Mouse (Mus musculus) neutrophil, adult 65 days (primary cell): ENCODE data around the gene Olfr771. TPM values are rescaled to one million over a fixed set of nuclear protein-coding genes. Genes with fewer than 3 reads are reported as not detected.

Experiments
- total RNA-seq: library from RNA; stranded (reverse); gene quantifications from 2 replicates; pipeline ENCODE4 v1.2.4, GENCODE M21; 2023

The Olfr771 gene
- not detected in 2 replicates for total RNA-seq

DNA sequence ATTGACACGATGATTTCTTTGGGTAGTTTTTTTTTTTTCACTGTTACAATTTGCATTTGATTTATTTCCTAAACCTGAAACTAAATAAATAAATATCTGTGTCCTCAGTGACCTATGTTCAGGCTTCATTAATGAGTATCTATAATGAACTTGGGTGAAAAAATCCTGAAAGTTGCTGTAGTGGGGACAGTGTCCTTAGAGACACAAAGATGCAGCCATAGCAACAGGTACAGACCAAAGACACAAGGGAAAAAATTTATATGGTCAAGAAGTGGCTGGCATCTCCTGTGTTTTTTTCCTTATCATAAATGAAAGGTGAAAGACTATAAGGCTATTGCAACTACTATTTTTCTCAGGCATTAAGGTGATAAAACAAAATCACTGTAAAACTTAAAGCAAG is at the start of gene Olfr771:
Gene Olfr771 (minus strand): TSS at position 101 of the 400 bp plus-strand sequence.

DNA sequence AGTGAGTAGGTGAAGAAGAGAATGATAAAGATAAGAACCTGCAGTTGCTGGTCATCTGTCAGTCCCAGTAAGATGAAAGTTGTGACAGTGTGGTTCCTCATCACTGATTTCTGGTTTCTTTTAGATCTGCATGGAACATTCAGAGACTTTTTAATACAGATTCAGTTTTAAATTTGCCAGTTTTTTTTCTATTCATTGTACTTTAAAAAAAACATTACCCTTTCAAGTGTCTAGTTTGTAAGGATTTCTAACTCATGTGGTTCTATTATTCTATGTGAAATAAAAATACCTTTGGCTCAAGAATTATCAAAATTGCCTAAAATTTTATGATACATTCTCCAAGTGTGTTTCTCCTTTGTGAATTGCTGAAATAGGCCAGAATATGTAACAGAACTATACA is 22.8 kb upstream of the Olfr771 start, which contains the start of gene Olfr773:
Gene Olfr773 (minus strand): TSS at position 101 of the 400 bp plus-strand sequence.

DNA sequence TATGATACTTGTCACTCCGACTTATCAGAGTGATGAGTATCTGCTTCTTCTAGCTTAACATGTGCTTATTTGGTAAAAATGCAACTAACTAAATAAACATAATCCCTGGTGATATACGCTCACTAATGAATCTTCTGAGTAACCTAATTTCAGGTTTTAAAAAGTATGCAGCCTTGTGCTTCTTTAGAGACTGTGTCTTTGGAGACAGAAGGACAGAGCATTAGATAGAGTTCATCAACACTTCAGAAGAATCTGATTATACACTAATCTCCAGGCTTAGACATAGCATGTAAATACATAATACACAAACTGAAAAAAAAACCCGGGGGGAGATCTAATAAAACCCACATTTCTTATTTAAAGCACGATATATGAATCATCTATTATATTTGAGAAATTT is 13.3 kb upstream of the Olfr771 start, which contains the start of gene Olfr772:
Gene Olfr772 (minus strand): TSS at position 101 of the 400 bp plus-strand sequence.

DNA sequence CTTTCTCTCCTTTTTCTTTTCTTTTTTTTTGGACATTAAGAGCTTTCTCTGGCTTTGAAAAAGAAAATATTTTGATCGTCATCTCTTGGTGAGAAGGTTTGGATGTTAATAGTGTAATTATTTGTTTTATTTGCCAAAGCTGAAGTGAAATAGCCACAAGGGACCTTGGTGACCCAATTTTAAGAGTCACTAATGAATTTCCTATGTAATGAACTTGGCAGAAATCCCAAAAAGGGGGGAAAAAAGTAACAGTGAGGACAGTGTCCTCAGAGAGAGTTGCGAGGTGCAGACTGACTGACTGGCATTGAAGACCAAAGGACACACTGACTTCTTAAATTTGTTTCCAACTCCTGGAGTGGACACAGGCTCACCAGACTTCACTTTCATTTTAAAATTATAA is 25.7 kb downstream of the Olfr771 start, which contains the start of gene Olfr770:
Gene Olfr770 (minus strand): TSS at position 101 of the 400 bp plus-strand sequence.

DNA sequence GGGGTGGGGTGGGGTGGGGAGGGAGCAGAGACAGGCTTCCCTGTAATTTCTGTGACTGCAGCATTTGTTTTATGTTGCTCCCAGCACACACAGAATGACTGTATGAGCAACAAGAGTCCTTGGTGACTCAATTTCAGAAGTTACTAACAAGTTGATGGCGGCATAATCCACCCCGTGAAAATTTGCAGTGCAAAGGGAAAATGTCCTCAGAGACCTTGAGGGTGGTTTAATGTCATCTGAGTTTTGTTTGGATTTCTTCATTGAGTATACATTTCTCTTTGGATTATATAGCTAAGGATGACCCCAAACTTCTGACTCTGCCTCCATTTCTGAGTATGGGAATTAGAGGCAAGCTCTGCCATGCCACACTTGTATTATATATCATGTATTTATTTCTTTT is 46.8 kb downstream of the Olfr771 start, which contains the start of gene Olfr769:
Gene Olfr769 (minus strand): TSS at position 101 of the 400 bp plus-strand sequence.

Other genes starting within 250 kb of the Olfr771 start
- gene Rdh5, start 241.9 kb downstream of the Olfr771 start, total RNA-seq: 3.3 and 5.5 TPM in 2 replicates
- gene Bloc1s1, start 240.7 kb downstream of the Olfr771 start, total RNA-seq: 81.6 and 81.7 TPM in 2 replicates
- gene Itga7, start 230.9 kb downstream of the Olfr771 start, total RNA-seq: 0.13 TPM in 1 of 2 replicates, not detected in the other
- not detected in 2 replicates for gene Mettl7b, start 203.8 kb downstream of the Olfr771 start, total RNA-seq
- not detected in 2 replicates for gene Olfr9, start 175.3 kb downstream of the Olfr771 start, total RNA-seq
- gene Olfr763, start 154.0 kb downstream of the Olfr771 start, total RNA-seq: not detected in 2 replicates
- gene Olfr764-ps1, start 124.9 kb downstream of the Olfr771 start, total RNA-seq: not detected in 2 replicates
- not detected in 2 replicates for gene Olfr765, start 114.8 kb downstream of the Olfr771 start, total RNA-seq
- not detected in 2 replicates for gene Olfr766-ps1, start 95.8 kb downstream of the Olfr771 start, total RNA-seq
- 0.09 TPM in 1 of 2 replicates, not detected in the other for gene Olfr767, start 81.8 kb downstream of the Olfr771 start, total RNA-seq
- not detected in 2 replicates for gene Olfr768, start 65.4 kb downstream of the Olfr771 start, total RNA-seq
- not detected in 2 replicates for gene Olfr769, start 46.9 kb downstream of the Olfr771 start, total RNA-seq
- gene Olfr770, start 25.8 kb downstream of the Olfr771 start, total RNA-seq: not detected in 2 replicates
- not detected in 2 replicates for gene Olfr772, start 13.2 kb upstream of the Olfr771 start, total RNA-seq
- gene Olfr773, start 22.7 kb upstream of the Olfr771 start, total RNA-seq: not detected in 2 replicates
- not detected in 2 replicates for gene Olfr774, start 71.5 kb upstream of the Olfr771 start, total RNA-seq
- gene Olfr775, start 83.7 kb upstream of the Olfr771 start, total RNA-seq: not detected in 2 replicates
- gene Olfr776, start 94.4 kb upstream of the Olfr771 start, total RNA-seq: not detected in 2 replicates
- gene Olfr777, start 106.7 kb upstream of the Olfr771 start, total RNA-seq: not detected in 2 replicates
- gene Olfr780, start 153.4 kb upstream of the Olfr771 start, total RNA-seq: not detected in 2 replicates
- gene Olfr781, start 164.1 kb upstream of the Olfr771 start, total RNA-seq: not detected in 2 replicates
- gene Olfr782, start 184.1 kb upstream of the Olfr771 start, total RNA-seq: not detected in 2 replicates
- gene Olfr784, start 219.3 kb upstream of the Olfr771 start, total RNA-seq: 0.28 TPM in 1 of 2 replicates, not detected in the other
- gene Olfr785, start 240.7 kb upstream of the Olfr771 start, total RNA-seq: not detected in 2 replicates